ENCODE assay signal across 26 mouse cellular contexts in the genomic region with DNA sequence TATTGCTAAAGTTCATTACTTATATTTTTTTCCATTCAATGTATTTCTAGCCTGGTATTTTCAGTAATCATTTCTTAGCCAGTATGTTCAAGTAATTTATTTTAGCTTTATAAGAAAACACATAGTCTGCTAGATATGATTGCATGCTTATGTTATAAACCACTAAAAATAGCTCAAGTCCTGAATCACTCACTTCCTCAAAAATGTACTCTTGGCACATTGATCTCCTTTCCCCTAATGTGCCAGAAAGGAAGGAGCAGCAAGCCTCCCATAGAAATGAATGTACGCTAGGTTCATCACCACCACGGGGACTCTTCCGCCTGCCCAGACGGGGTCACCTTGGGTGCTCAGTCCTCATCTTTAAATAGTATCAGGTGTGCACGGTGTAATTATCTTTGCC. TPM values are rescaled to one million over a fixed set of nuclear protein-coding genes. Genes with fewer than 3 reads are reported as not detected.
DNase-seq lines count a peak whose midpoint lies in the region; ATAC-seq and TF ChIP-seq lines count a peak whose summit lies in the region.
"Had no signal": no experiment of that assay in that cellular context is flagged by ENCODE, and none has a peak within 500 bp of the region (broad histone marks: within the 10 kb centered on the region; RNA-seq: fewer than 3 reads in every experiment).

No protein-coding gene starts in this region.

- TF ChIP-seq EP300 in heart, postnatal 0 days (IDR thresholded peaks at IDR 0.05; ENCODE audit: low read depth) = no peak
- TF ChIP-seq EP300 in lung, postnatal 0 days (IDR thresholded peaks at IDR 0.05) = no peak

- DNase-seq in frontal cortex, postnatal 14 days (ENCODE audit: low spot score in 2 of 2) = no peak
- DNase-seq in heart, postnatal 0 days (ENCODE audit: low spot score) = peak; percentile 35
- no peak for DNase-seq in heart, adult 9 months (ENCODE audit: low spot score in 2 of 2)
- DNase-seq in lung, postnatal 0 days (ENCODE audit: low spot score) = peak; percentile 63
- DNase-seq in lung, adult 18-20 months = no peak
- DNase-seq in adrenal gland, adult 8-10 months = no peak
- DNase-seq: cerebellum, adult 9-11 months; left cerebral cortex, postnatal 4 days; liver; thymus, postnatal 14 days had no signal

- no peaks in the 10 kb centered on the region for H3K27me3 ChIP-seq in heart, postnatal 0 days (ENCODE audit: control insufficient read depth, insufficient read depth, low read length)
- H3K27me3 ChIP-seq in lung, postnatal 0 days (replicated peaks; ENCODE audit: insufficient read depth, low read length) = no peaks in the 10 kb centered on the region
- no peaks in the 10 kb centered on the region for H3K27me3 ChIP-seq in stomach, embryonic 16.5 days (ENCODE audit: control insufficient read depth, insufficient read depth, low read length)
- H3K27me3 ChIP-seq: CH12.LX; embryonic facial prominence, embryonic 12.5 days; forebrain, embryonic 15.5 days had no signal

- peak overlapping the region; percentile 76 for H3K27ac ChIP-seq in heart, postnatal 0 days (ENCODE audit: low read depth)
- H3K27ac ChIP-seq in lung, postnatal 0 days (ENCODE audit: low read length) = no peak overlapping the region
- H3K27ac ChIP-seq in stomach, embryonic 16.5 days (ENCODE audit: low read length) = 0 out of 2 replicates have a peak overlapping the region, but pooled peaks have one; percentile 18
- H3K27ac ChIP-seq: embryonic facial prominence, embryonic 12.5 days; forebrain, embryonic 15.5 days; hindbrain, embryonic 10.5 days; hindbrain, postnatal 0 days had no signal

- H3K36me3 ChIP-seq in heart, postnatal 0 days (replicated peaks; ENCODE audit: control insufficient read depth, insufficient read depth, low read length) = no peaks in the 10 kb centered on the region
- H3K36me3 ChIP-seq in lung, postnatal 0 days (ENCODE audit: insufficient read depth, low read length) = no peaks in the 10 kb centered on the region
- no peaks in the 10 kb centered on the region for H3K36me3 ChIP-seq in stomach, embryonic 16.5 days (ENCODE audit: control insufficient read depth, insufficient read depth, low read length)
- H3K36me3 ChIP-seq: embryonic facial prominence, embryonic 12.5 days; forebrain, embryonic 15.5 days; hindbrain, embryonic 10.5 days had no signal

- H3K4me1 ChIP-seq in heart, postnatal 0 days (ENCODE audit: control insufficient read depth, insufficient read depth) = peaks cover 11% of the 10 kb centered on the region
- 0 out of 2 replicates have a peak, but pooled peaks cover 3% of the 10 kb centered on the region for H3K4me1 ChIP-seq in lung, postnatal 0 days (ENCODE audit: insufficient read depth, low read depth, low read length)
- H3K4me1 ChIP-seq in stomach, embryonic 16.5 days (ENCODE audit: control insufficient read depth, insufficient read depth, low read length) = peaks cover 11% of the 10 kb centered on the region
- H3K4me1 ChIP-seq: embryonic facial prominence, embryonic 12.5 days had no signal

- no peaks in the 10 kb centered on the region for H3K9me3 ChIP-seq in heart, postnatal 0 days (replicated peaks; ENCODE audit: control insufficient read depth, low read length)
- no peaks in the 10 kb centered on the region for H3K9me3 ChIP-seq in lung, postnatal 0 days (ENCODE audit: low read length)
- H3K9me3 ChIP-seq in stomach, embryonic 16.5 days (replicated peaks; ENCODE audit: control insufficient read depth, low read length) = no peaks in the 10 kb centered on the region
- H3K9me3 ChIP-seq: embryonic facial prominence, embryonic 12.5 days; forebrain, embryonic 15.5 days; hindbrain, embryonic 10.5 days had no signal

- H3K4me2 ChIP-seq in heart, postnatal 0 days (ENCODE audit: low read depth, low read length) = peak overlapping the region; percentile 49; the same call in 1 of the 2 replicates
- H3K4me2 ChIP-seq in lung, postnatal 0 days (replicated peaks; ENCODE audit: low read depth, low read length) = no peak overlapping the region
- H3K4me2 ChIP-seq in stomach, embryonic 16.5 days (ENCODE audit: low read depth, low read length) = no peak overlapping the region
- H3K4me2 ChIP-seq: embryonic facial prominence, embryonic 12.5 days; forebrain, embryonic 15.5 days had no signal

- peak; percentile 39 for ATAC-seq in frontal cortex, adult (ENCODE audit: low TSS enrichment)
- no peak for ATAC-seq in heart, postnatal 0 days (ENCODE audit: insufficient read depth, low read depth)
- peak; percentile 32; the same call in 1 of the 2 replicates for ATAC-seq in lung, postnatal 0 days
- no peak for ATAC-seq in stomach, embryonic 16.5 days (ENCODE audit: insufficient read depth, low FRiP score)

- no peak overlapping the region for H3K9ac ChIP-seq in heart, postnatal 0 days (replicated peaks; ENCODE audit: low read depth, low read length)
- H3K9ac ChIP-seq in lung, postnatal 0 days (replicated peaks; ENCODE audit: low read depth) = no peak overlapping the region
- no peak overlapping the region for H3K9ac ChIP-seq in stomach, embryonic 16.5 days (ENCODE audit: low read length)
- H3K9ac ChIP-seq: embryonic facial prominence, embryonic 12.5 days; forebrain, embryonic 15.5 days had no signal

- no peak overlapping the region for H3K4me3 ChIP-seq in heart, postnatal 0 days (ENCODE audit: low read depth, low read length)
- H3K4me3 ChIP-seq in lung, postnatal 0 days (ENCODE audit: low read depth, low read length) = no peak overlapping the region
- H3K4me3 ChIP-seq in stomach, embryonic 16.5 days (replicated peaks; ENCODE audit: low read length) = no peak overlapping the region
- H3K4me3 ChIP-seq: embryonic facial prominence, embryonic 12.5 days; forebrain, embryonic 15.5 days; hindbrain, embryonic 10.5 days; megakaryocyte, embryonic 14.5 days had no signal

- TF ChIP-seq CTCF in heart, postnatal 0 days (IDR thresholded peaks at IDR 0.05; ENCODE audit: low read depth) = no peak
- TF ChIP-seq CTCF in lung, postnatal 0 days (IDR thresholded peaks at IDR 0.05) = no peak

- WGBS in heart, postnatal 0 days = 13% methylated on average over 5 of the region's 5 CpGs
- 59% methylated on average over 5 of the region's 5 CpGs for WGBS in lung, postnatal 0 days
- 58% methylated on average over 5 of the region's 5 CpGs for WGBS in stomach, embryonic 16.5 days

RNA-seq across cellular contexts. Expression of gene Best3, which starts 28.5 kb away (rescaled TPM):
- 1.1 and 1.3 TPM in 2 replicates for total RNA-seq in heart, postnatal 0 days (2014; rRNA removed; ENCODE audit: low replicate concordance)
- 0.57 and 0.62 TPM in 2 replicates for polyA plus RNA-seq in heart, postnatal 0 days (2015; fragmentation: Nextera tagmentation; extraction: Ambion mirVana)
- 0.15 and 0.43 TPM in 2 replicates for polyA plus RNA-seq in lung, postnatal 0 days (2015; fragmentation: Nextera tagmentation; extraction: Ambion mirVana)
- polyA plus RNA-seq in stomach, embryonic 16.5 days (2015; fragmentation: Nextera tagmentation; extraction: Ambion mirVana) = 0.59 TPM in 1 of 2 replicates, not detected in the other
- total RNA-seq in adrenal gland, adult 8-10 months (2022) = 1 to 10 TPM in 1 of 4 experiments, under 1 TPM in 3; 0.31 to 1.0 (median 0.69) TPM
- total RNA-seq: CH12.LX; MEL; neutrophil, adult 5-6 weeks had no signal
- polyA plus RNA-seq: hindbrain, embryonic 10.5 days; intestine, postnatal 0 days had no signal

RNA-seq across cellular contexts. Expression of gene Lrrc10, which starts 30.6 kb away (rescaled TPM):
- total RNA-seq in heart, postnatal 0 days (2014; rRNA removed; ENCODE audit: low replicate concordance) = 330 and 397 TPM in 2 replicates
- polyA plus RNA-seq in heart, postnatal 0 days (2015; fragmentation: Nextera tagmentation; extraction: Ambion mirVana) = 115 and 138 TPM in 2 replicates
- polyA plus RNA-seq in lung, postnatal 0 days (2015; fragmentation: Nextera tagmentation; extraction: Ambion mirVana) = 0.45 and 0.58 TPM in 2 replicates
- not detected in 2 replicates for polyA plus RNA-seq in stomach, embryonic 16.5 days (2015; fragmentation: Nextera tagmentation; extraction: Ambion mirVana)
- total RNA-seq in adrenal gland, adult 8-10 months (2022) = not detected
- total RNA-seq: CH12.LX; left cerebral cortex, postnatal 4 days; MEL; neutrophil, adult 5-6 weeks had no signal
- polyA plus RNA-seq: embryonic facial prominence, embryonic 12.5 days; forebrain, embryonic 15.5 days; hindbrain, embryonic 10.5 days; hindbrain, postnatal 0 days; intestine, postnatal 0 days; kidney, embryonic 16.5 days; midbrain, embryonic 16.5 days had no signal

RNA-seq across cellular contexts. Expression of gene Gm10271, which starts 42.2 kb away (rescaled TPM):
- not detected in 2 replicates for total RNA-seq in heart, postnatal 0 days (2014; rRNA removed; ENCODE audit: low replicate concordance)
- not detected in 2 replicates for polyA plus RNA-seq in heart, postnatal 0 days (2015; fragmentation: Nextera tagmentation; extraction: Ambion mirVana)
- polyA plus RNA-seq in lung, postnatal 0 days (2015; fragmentation: Nextera tagmentation; extraction: Ambion mirVana) = not detected in 2 replicates
- polyA plus RNA-seq in stomach, embryonic 16.5 days (2015; fragmentation: Nextera tagmentation; extraction: Ambion mirVana) = not detected in 2 replicates
- not detected for total RNA-seq in adrenal gland, adult 8-10 months (2022)
- total RNA-seq: CH12.LX; gastrocnemius, adult 18-20 months; gastrocnemius, postnatal 4 days; hindbrain, postnatal 0 days; left cerebral cortex, postnatal 4 days; MEL; neutrophil, adult 5-6 weeks had no signal
- polyA plus RNA-seq: embryonic facial prominence, embryonic 12.5 days; forebrain, embryonic 15.5 days; hindbrain, embryonic 10.5 days; hindbrain, postnatal 0 days; intestine, postnatal 0 days; kidney, embryonic 16.5 days; midbrain, embryonic 16.5 days; testis, adult 2 months had no signal

RNA-seq across cellular contexts. Expression of gene Cct2, which starts 49.0 kb away (rescaled TPM):
- 154 and 209 TPM in 2 replicates for total RNA-seq in heart, postnatal 0 days (2014; rRNA removed; ENCODE audit: low replicate concordance)
- polyA plus RNA-seq in heart, postnatal 0 days (2015; fragmentation: Nextera tagmentation; extraction: Ambion mirVana) = 121 and 129 TPM in 2 replicates
- polyA plus RNA-seq in lung, postnatal 0 days (2015; fragmentation: Nextera tagmentation; extraction: Ambion mirVana) = 107 and 109 TPM in 2 replicates
- polyA plus RNA-seq in stomach, embryonic 16.5 days (2015; fragmentation: Nextera tagmentation; extraction: Ambion mirVana) = 201 and 215 TPM in 2 replicates
- total RNA-seq in adrenal gland, adult 8-10 months (2022) = 100 to 1,000 TPM; 184 to 239 (median 209) TPM

Comparison
In these comparisons a context has a peak if more than half of its experiments do, and no peak if none do; other contexts are left out.
1. DNase-seq: peak in heart, postnatal 0 days (single experiment) and lung, postnatal 0 days (single experiment); none in frontal cortex, postnatal 14 days (0 of 2), heart, adult 9 months (0 of 2), lung, adult 18-20 months (0 of 2) and adrenal gland, adult 8-10 months (single experiment).
2. ATAC-seq: peak in frontal cortex, adult (single experiment) and lung, postnatal 0 days (single experiment); none in heart, postnatal 0 days (single experiment) and stomach, embryonic 16.5 days (single experiment).
3. RNA of gene Lrrc10, which starts 30.6 kb away (polyA plus RNA-seq): 115 to 138 TPM in heart, postnatal 0 days; 0.45 to 0.58 TPM in lung, postnatal 0 days and not detected in stomach, embryonic 16.5 days; every median in the first group is over 10 times any median in the second.